Mouse (Mus musculus) mature B cell (primary cell): ENCODE data around the gene C8a.

Experiments
- in situ Hi-C: fragments of 300-500 bp; cut with MboI; formaldehyde crosslinking; loops from 2 replicates; pipeline ENCODE4 v1.14.3; 2019

C8a gene

GRCm38 (mm10) chr4:104842204-104842603, 34.0 kb downstream of the C8a start:
- in situ Hi-C loops, result no loop called here

- in situ Hi-C loops, result no loop called here
These were observed 37.9 kb downstream of the C8a start for GRCm38 (mm10) chr4:104838342-104838741.

- in situ Hi-C loops, result no loop called here
These were observed 41.1 kb downstream of the C8a start for GRCm38 (mm10) chr4:104835096-104835495.

GRCm38 (mm10) chr4:104828939-104829338, 47.3 kb downstream of the C8a start:
- in situ Hi-C loops, result no loop called here

- in situ Hi-C loops, result no loop called here
These were observed 51.7 kb downstream of the C8a start for GRCm38 (mm10) chr4:104824381-104825077.

GRCm38 (mm10) chr4:104823597-104824101, 52.5 kb downstream of the C8a start:
- in situ Hi-C loops, result no loop called here

- in situ Hi-C loops, result no loop called here
These were observed 56.3 kb downstream of the C8a start for GRCm38 (mm10) chr4:104819891-104820290.

GRCm38 (mm10) chr4:104818986-104819385, 57.2 kb downstream of the C8a start:
- in situ Hi-C loops, result no loop called here

GRCm38 (mm10) chr4:104817509-104817908, 58.7 kb downstream of the C8a start:
- in situ Hi-C loops, result no loop called here

GRCm38 (mm10) chr4:104816519-104817232, 59.5 kb downstream of the C8a start:
- in situ Hi-C loops, result no loop called here

GRCm38 (mm10) chr4:104813617-104814016, 62.6 kb downstream of the C8a start:
- in situ Hi-C loops, result no loop called here

GRCm38 (mm10) chr4:104810710-104811286, 65.4 kb downstream of the C8a start:
- in situ Hi-C loops, result no loop called here

GRCm38 (mm10) chr4:104805414-104806257, 70.6 kb downstream of the C8a start:
- in situ Hi-C loops, result no loop called here

GRCm38 (mm10) chr4:104804100-104804499, 72.1 kb downstream of the C8a start:
- in situ Hi-C loops, result no loop called here

GRCm38 (mm10) chr4:104801625-104802024, 74.6 kb downstream of the C8a start:
- in situ Hi-C loops, result no loop called here

- in situ Hi-C loops, result no loop called here
These were observed 77.2 kb downstream of the C8a start for GRCm38 (mm10) chr4:104798951-104799350.

GRCm38 (mm10) chr4:104792111-104792510, 84.1 kb downstream of the C8a start:
- in situ Hi-C loops, result no loop called here

GRCm38 (mm10) chr4:104782346-104782745, 93.9 kb downstream of the C8a start:
- in situ Hi-C loops, result no loop called here

- in situ Hi-C loops, result no loop called here
These were observed 94.8 kb downstream of the C8a start for GRCm38 (mm10) chr4:104781441-104781840.

GRCm38 (mm10) chr4:104779460-104779859, 96.7 kb downstream of the C8a start:
- in situ Hi-C loops, result no loop called here

GRCm38 (mm10) chr4:104775601-104776000, 100.6 kb downstream of the C8a start:
- in situ Hi-C loops, result no loop called here

- in situ Hi-C loops, result no loop called here
These were observed 105.9 kb downstream of the C8a start for GRCm38 (mm10) chr4:104770331-104770730.
